Mouse (Mus musculus) kidney, postnatal 4 days (tissue): Measurements from ENCODE around the gene Sptbn4.
"Not testable (repeated sequence)": the region's sequence is repeated elsewhere in the genome, so short reads cannot be mapped to it uniquely, and the experiment has no call there.

Experiments used
- DNase-seq, 2 experiments: peaks; one replicate each; pipeline ENCODE4 v3.0.0; 2021; ENCODE audit warnings: mixed read lengths in 2 of 2

Gene Sptbn4

DNA sequence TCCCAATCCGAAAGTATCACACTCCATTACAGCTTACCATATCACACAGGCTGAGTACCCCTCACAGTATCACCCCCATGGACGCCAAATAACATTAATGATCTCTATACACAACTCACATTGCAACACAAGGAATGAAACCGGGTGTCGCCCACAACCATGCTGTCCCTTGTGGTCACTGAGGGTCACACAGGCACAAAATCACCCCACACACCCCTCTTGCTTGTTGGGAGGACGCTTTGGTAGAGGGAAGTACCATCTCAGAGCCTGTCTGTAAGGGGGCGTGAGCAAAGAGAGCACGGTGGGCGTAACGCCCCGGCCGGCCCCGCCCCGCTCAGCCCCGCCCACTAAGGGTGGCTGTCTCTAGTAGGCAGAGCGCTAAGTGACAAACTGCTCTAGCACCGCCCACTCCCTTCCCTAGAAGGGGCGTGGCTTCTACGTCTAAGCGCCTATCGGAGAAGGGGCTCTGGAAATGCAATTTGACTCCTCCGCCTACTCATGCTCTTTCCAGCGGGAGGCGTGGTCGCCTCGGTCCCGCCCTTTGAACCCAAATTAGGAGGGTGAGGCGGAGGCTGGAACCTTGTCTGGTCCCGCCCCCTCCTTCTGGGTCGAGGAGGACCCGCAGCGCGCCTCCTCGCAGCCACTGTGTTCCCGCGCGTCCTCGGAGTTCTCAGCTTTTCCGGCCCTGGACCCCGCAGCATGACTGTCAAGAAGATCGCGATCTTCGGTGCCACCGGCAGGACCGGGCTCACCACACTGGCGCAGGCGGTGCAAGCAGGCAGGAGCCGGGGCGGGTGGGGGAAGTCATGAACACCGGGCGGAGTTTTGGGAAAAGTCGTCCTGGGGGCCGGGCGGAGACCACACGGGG lies at the start of gene Sptbn4, which contains the start of gene Blvrb:
Sptbn4 (minus strand) TSS at position 268 of the 868 bp plus-strand sequence.
Blvrb (plus strand) TSS at position 560 of the 868 bp plus-strand sequence.
- peak; percentile 99 for DNase-seq

DNA sequence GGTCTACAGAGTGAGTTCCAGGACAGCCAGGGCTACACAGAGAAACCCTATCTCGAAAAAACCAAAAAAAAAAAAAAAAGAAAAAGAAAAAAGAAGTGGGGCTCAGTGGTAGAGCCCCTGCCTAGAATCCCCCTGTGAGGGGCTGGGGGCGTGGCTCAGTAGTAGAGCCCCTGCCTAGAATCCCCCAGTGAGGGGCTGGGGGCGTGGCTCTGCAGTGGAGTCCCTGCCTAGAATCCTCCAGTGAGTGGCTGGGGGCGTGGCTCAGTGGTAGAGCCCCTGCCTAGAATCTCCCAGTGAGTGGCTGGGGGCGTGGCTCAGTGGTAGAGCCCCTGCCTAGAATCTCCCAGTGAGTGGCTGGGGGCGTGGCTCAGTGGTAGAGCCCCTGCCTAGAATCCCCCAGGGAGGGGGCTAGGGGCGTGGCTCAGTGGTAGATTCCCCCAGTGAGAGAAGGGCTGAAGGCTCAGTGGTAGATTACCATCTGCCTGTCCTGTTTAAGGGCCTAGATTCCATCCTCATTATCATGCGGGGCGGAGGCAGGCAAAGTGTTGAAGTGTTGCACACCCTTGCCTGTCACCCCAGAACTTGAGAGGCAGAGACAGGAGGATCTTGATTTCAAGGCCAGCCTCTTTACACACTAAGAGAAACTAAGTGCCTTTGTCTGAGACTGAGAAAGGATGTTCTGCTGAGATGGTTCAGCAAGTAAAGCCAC lies 47.3 kb upstream of the Sptbn4 start:
- DNase-seq = not testable (repeated sequence)

DNA sequence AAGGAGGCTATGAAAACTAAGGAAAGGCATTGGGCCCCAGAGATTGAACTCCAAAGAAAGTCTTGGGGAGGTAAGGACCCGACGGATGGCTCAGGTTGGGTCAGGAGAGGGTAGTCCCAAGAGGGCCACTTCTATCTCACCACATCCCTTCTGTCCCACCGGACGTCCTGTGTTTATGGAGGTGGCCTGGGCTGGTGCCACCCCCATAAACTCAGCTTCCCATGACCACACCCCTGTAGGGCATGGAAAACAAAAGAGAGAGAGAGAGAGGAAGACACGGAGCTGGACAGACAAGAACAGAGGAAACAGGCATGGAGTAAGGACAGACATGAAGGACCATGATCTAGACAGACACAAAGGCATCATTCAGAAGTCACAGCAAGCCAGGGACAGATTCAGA lies 46.0 kb upstream of the Sptbn4 start:
- no peak for DNase-seq

DNA sequence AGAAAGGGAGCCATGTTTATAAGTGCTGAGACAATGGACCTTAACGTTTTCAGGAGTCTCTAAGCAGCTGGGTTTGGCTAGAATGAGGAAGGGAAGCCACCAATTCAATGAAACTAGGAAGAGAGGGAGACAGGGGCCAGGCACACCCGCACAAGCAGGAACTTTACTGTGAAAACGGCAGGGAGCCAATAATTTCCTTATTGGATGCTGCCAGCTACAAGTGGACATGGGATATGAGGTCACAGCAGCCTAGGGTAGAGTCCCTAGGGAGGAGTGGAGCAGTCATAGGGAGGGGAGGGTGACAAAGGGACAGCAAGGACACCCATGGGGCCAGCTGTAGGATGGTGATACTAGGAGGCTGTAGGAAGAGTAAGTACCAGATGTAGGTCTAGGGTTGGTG lies 45.5 kb upstream of the Sptbn4 start:
- no peak for DNase-seq

DNA sequence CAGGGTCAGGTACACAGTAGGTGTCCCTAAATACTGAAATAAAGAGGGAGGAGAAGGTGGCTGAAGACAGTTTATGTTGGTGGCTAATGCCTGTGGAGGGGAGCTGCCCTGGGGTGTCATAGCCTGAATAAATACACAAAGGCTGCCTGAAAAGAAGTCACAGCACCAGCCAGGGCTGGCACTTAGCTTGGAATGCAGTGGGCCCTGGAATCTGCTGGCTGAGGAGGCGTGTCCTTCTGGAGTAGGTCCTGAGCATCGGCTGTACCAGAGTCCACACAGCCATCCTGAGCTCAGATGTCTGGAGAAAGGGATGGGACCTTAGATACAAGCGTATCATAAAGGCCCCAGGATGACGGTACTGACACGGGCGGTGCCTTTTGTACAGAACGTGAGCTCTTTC lies 44.4 kb upstream of the Sptbn4 start:
- peak; percentile 42 to 63 for DNase-seq

DNA sequence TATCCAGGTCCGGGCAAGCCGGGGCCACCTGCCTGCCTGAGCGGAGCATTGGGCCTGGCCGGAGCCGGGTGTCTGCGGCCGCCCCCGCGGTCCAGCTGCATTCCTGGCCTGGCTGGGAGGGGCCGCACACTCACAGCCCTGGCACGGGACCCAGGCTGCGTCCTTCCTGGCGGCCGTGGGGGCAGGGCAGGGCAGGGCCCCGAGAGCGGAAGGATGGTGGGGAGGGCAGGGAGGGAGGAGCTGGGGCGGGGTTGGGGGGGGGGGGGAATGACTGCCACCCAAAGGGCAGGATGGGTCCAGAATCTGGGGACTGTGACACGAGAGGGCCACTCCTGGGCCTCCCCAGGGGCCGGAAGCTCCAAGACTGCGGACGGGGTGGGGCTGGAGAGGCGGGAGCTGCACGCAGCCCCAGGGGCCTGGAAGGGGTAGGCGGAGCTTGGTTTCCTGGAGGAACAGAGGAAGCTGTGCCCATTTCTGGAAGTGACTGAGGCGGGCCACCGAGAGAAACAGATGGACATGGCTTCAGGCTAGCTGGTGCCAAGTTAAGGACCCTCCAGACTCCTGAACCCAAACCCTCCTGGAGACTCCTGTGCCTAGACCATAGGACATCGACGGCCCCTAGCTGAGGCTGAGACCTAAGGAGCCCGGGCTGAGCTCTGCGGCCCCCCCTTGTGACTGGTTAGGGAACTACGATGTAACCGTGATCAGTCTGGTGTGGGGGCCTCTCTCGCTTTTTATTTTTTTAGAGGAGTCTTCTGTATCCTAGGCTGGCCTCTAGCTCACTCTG lies 43.2 kb upstream of the Sptbn4 start:
- DNase-seq = peak; percentile 92 to 97

DNA sequence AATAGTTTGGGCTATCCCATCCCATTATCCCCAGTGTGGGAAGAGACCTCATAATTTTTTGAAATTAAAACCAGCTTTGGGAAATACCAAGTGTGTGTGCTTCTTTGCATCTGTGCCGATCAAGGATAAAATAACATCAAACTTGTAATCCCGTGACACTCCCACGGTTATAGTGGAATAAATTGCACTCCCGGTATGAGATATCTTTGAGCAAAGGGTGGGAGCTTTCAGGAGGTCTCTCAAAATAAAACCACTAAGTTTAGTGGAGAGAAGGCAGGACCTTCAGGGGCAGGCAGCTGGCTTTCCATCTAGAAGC lies 42.7 kb upstream of the Sptbn4 start:
- DNase-seq = no peak

DNA sequence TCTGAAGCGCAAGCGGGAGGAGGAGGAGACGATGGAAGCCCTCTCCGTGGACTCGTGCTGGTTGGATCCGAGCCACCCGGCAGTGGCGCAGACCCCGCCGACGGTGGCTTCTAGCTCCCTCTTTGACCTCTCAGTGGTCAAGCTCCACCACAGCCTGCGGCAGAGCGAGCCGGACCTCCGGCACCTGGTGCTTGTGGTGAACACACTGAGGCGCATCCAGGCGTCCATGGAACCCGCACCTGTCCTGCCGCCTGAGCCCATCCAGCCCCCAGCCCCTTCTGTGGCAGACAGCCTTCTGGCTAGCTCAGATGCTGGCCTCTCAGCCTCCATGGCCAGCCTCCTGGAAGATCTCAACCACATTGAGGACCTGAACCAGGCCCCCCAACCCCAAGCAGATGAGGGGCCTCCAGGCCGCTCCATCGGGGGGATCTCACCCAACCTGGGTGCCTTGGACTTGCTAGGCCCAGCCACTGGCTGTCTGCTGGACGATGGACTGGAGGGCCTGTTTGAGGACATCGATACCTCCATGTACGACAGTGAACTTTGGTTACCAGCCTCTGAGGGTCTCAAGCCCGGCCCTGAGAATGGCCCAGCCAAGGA lies 41.9 kb upstream of the Sptbn4 start:
- peak in 1 of 2 experiments; percentile 21 for DNase-seq

DNA sequence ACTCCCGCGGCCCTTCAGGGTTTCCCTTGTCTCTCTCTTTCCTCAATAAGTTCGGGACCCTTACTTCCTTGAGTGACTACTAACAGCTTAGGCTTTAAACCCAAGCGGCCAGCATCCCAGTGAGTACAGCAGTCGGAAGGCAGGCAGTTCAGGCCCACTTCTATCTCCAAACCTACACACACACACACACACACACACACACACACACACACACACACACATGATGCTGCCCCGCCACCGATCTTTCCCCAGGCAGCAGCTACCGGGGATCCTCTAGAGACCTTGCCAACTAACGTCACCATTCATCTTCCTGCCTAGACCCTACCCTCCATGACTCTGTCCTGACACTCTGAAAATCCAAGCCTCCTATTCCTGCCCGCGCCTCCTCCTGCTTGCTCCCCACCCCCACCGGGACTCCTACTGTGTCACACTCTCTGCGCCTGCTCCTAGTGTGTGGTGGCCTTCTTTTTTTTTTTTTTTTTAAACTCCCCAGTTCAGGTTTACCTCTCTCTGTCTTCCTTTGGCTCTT lies 40.3 kb upstream of the Sptbn4 start:
- DNase-seq = peak; percentile 82 to 89

DNA sequence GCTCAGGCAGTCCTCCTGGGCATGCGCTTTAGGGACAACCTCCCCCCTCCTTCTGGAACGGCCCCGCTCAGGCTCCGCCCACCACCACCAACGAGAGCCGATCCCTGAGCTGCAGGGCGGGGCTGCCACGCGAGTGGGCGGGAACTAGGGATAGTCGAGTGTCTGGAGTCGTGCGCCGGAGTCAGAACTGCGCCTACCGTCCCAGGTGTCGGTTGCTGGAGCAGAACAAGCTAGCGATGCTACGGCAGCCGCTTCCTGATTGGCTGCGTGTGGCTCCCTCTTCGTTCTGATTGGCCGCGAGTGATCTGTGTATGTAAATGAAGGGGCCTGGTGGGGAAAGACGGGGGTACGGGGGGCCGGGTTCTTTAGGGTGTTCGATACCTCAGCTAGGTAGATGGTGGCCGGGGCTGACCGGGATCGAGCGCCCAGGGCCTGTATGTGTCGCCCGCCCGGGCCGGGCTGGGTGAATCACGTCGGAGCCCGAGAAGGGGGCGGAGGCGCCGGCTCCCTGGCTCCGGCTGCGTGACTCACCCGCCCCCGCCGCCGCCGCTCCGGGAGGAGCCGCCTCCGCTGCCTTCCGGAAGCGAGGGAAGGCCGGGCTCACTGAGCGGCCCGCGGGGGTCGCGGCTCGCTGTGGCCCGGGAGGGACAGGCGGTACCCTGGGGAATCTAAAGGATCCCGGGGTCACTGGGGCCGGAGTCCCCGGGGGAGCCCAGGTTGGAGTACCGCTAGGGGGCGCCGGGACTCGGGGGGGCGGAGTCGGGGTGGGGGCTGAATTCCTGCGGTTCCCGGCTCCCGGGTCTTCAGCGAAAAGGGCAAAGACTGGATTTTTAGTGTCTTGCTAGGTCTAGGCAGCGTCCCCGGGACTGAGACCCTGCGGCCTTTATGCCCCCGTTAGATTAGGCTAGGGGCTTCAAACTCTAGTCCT lies 39.5 kb upstream of the Sptbn4 start, which contains the start of gene Sertad1:
Sertad1 (plus strand) TSS at position 141 of the 928 bp plus-strand sequence.
- DNase-seq = peak; percentile 100

DNA sequence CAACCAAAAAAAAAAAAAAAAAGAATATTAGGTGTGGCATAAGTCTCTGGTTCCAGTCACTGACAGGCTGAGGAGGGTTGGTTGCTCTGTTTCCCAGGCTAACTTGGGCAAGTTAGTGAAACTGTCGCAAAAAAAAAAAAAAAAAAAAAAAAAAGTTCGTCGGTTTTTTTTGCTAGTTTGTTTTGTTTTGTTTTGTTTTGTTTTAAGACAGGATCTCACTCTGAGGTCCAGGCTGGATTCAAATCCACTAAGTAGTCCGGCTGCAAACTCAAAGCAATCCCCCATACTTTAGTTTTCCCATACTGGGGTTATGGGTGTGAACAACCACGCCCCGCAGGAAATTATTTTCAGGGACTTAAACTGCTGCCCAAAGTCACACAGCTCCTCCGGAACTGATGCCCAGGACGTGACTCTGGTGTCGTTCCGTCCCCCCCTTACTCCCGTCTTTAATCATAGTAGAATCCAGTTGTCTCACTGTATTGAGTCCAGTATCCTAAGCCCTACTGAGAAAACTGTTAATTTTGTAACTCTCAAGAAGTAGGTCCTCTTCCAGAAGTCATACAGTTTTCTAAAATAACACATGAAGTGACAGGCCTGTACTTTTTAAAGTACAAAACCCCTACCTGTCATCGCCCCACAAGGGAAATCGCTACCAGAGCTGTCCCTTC lies 38.8 kb upstream of the Sptbn4 start:
- DNase-seq = peak; percentile 28 to 61

DNA sequence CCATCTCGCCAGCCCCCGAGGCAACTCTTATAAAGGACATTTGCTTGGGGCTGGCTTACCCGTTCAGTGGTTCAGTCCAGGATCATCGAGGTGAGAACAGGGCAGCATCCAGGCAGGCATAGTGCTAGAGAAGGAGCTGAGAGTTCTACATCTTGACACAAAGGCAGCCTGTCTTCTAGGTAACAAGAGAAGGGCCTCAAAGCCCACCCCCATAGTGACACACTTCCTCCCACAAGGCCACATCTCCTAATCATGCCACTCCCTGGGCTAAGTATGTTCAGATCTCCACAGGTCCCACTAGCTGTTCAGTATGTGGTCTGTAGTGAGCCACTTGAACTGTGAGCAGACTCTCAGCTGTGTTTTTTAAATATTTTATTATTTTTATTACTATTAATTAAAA lies 36.4 kb upstream of the Sptbn4 start:
- DNase-seq = no peak

DNA sequence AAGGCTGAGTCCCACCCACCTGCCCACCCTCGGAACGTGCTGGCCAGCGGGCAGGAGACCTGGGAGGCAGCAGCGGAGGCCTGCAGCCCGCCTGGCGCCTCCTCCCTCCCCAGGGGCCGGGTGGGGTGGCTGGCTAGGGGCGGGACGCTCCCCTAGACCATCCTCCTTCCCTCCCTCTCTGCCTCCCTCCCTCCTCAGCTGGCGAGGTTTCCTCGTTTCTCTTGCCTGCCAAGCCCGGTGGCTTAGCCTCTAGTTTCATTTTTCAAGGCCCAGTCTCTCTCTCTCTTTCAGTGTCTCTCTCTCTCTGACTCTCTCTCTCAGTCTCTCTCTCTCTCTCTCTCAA lies 34.1 kb upstream of the Sptbn4 start:
- peak; percentile 90 to 94 for DNase-seq

DNA sequence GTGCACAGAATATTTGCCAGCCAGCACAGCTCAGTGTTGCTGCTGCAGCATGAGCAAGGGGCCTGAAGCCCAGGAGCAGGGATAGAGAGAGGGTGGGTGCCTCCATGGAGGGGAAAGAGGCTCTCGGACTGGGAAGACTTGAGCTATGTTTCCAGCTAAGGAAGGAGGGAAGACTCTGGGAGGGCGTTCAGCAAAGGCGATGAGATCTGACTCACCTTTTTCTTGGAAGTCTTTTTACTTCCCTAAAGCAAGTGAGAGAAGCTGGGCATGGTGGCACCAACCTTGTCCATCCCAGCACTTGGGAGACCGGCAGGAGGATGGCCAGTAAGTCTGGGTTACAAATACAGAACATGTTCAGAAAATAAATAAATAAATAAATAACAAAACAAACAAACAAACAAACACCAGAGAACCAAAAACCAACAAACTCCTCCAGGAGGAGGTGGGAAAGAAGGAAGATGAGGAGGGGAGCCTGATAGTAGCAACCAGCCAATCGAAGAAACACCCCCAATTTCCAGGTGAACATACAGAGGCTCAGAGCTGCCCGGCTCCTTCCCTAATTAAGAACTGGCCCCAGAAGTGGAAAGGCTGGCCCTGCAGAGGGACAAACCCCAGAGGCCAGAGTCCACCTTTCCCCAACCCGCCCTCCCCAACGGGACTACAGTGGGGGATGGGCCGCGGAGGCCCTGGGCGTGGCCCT lies 33.6 kb upstream of the Sptbn4 start:
- DNase-seq = peak in 1 of 2 experiments; percentile 22

DNA sequence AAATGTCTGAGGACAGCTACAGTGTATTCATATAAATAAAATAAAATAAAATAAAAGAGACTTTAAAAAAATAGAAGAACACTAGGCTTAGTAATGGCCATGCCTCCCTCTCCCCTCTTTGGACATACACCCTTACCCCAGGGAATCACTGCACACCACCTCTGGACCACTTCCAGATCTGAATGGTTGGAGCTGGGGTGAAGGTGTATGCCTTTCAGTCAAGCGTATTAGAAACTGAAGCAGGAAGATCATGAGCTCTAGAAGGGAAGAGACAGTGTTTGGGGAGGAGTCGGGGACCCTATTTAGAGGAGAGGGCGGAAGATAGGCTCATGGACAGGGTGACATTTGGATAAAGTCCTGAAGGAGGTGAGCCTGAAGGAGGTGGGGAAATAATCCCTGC lies 33.0 kb upstream of the Sptbn4 start:
- DNase-seq = peak in 1 of 2 experiments; percentile 7

DNA sequence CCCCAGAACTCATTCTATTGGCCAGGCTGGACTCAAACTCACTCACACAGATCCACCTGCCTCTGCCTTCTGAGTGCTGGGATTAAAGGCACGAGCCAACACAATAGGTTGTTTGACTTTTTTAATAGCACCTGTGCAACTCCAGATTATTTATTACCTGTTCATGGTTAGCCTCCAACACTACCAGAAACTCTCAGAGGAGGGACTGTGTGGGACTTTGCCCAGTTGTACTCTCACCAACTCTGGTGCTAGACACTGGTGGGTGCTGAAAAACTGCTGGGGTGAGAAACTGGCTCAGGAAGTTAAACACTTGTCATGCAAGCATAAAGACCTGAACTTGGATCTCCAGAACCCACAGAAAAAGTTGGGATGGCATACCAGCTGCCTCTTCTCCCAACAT lies 32.3 kb upstream of the Sptbn4 start:
- peak in 1 of 2 experiments; percentile 31 for DNase-seq

DNA sequence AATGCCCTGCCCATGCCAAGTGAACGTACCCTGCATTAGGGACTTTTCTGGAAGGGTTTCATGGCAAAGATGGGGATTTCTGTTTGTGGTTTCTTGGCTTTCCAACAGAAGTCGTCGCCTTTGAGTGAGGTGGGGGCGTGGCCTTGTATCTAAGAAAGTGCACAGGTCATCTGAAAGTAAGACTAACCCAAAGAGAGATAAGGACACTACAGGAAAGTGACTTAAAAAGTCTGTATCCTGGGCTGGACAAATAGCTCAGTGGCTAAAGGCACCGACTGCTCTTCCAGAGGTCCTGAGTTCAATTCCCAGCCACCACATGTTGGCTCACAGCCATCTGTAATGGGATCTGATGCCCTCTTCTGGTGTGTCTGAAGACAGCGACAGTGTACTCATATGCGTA lies 31.1 kb upstream of the Sptbn4 start:
- DNase-seq = no peak

DNA sequence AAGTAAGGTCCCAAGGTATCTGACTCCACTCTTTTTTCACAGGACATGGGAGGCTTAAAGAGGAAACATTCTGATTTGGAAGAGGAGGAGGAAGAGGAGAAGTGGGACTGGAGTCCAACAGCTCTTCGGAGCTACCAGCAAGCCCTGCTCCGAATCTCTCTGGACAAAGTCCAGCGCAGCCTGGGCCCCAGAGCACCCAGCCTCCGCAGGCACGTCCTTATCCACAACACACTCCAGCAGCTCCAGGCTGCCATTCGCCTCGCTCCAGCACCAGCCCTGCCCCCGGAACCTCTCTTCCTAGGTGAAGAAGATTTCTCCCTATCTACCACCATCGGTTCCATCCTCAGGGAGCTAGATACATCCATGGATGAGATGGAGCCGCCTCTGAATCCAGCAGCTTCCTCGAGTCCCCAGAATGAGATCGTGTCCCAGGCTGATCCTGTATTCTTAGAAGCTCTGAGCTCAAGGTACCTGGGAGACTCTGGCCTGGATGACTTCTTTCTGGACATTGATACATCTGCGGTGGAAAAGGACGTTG lies 28.7 kb upstream of the Sptbn4 start:
- peak in 1 of 2 experiments; percentile 39 for DNase-seq

DNA sequence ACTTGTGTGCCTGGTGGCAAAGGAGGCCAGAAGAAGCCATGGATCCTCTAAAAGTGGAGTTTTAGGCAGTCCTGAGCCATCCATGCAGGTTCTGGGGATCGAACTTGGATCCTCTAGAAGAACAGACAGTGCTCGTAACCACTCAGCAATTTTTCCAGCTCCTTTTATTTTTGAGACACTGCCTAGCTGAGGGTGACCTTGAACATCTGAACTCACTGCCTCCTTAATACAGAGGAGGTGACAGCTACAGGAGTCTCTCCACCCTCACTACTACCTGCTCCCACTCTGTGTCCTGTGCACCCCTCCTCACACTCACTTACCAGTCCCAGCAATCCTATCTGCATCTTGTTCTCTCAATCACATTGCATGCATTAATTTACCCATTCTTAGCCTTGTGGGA lies 28.1 kb upstream of the Sptbn4 start:
- DNase-seq = no peak

DNA sequence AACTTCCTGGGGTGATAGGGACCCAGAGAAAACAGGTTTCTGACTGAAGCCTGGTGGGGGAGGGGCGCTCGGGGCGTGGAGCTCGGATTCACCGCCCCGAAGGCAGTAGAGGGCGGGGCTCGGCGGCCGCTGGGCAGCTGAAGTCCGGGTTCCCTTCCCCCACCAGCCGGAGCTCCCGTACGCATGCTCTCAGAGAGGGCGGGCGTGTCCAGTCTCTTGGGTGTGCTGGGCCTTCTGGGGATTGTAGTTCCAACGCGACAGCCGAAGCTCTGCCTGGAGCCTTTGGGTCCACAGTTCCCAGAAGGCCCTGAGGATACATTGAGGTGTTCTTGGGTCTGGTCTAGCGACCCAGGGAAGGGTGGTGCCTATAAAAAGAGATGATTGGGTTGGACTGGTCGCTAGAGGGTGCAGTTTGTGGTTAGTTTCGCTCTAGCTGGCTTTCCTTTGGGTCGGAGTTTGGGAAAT lies 27.0 kb upstream of the Sptbn4 start:
- DNase-seq = peak; percentile 99 to 100
